Mouse (Mus musculus): ENCODE data around the gene Vmn1r178. TPM values are rescaled to one million over a fixed set of nuclear protein-coding genes. Genes with fewer than 3 reads are reported as not detected.
"Not testable (repeated sequence)": the region's sequence is repeated elsewhere in the genome, so short reads cannot be mapped to it uniquely, and the experiment has no call there.

Vmn1r178 gene
- total RNA-seq (2021): not detected
- long read RNA-seq: 0 reads

- DNase-seq (ENCODE audit: low spot score in 2 of 2): no peak
Observed at GRCm38 (mm10) chr7:23891709-23892108, at the start of gene Vmn1r178. Gene Vmn1r178, plus strand, starts transcription at chr7:23892009.

GRCm38 (mm10) chr7:23866349-23866748 lies 25.5 kb upstream of the Vmn1r178 start, which contains the start of gene Vmn1r177:
Gene Vmn1r177, minus strand, starts transcription at chr7:23866449.
- not testable (repeated sequence) for DNase-seq (ENCODE audit: low spot score in 2 of 2)

- DNase-seq (ENCODE audit: low spot score in 2 of 2): not testable (repeated sequence)
Observed at GRCm38 (mm10) chr7:23876918-23877317, 14.9 kb upstream of the Vmn1r178 start.

- no peak for DNase-seq (ENCODE audit: low spot score in 2 of 2)
Observed at GRCm38 (mm10) chr7:23926678-23927077, 34.9 kb downstream of the Vmn1r178 start, which contains the start of gene Vmn1r179. Gene Vmn1r179, plus strand, starts transcription at chr7:23926978.

Other genes with a start within 250 kb of the Vmn1r178 start
- not detected for gene Vmn1r172, start 233.7 kb upstream of the Vmn1r178 start, total RNA-seq (2021)
- gene Vmn1r173, start 191.3 kb upstream of the Vmn1r178 start, total RNA-seq (2021): not detected
- not detected for gene Vmn1r174, start 139.7 kb upstream of the Vmn1r178 start, total RNA-seq (2021)
- gene Vmn1r175, start 81.4 kb upstream of the Vmn1r178 start, total RNA-seq (2021): not detected
- gene Vmn1r176, start 54.6 kb upstream of the Vmn1r178 start, total RNA-seq (2021): not detected
- not detected for gene Vmn1r177, start 25.6 kb upstream of the Vmn1r178 start, total RNA-seq (2021)
- not detected for gene Vmn1r179, start 35.0 kb downstream of the Vmn1r178 start, total RNA-seq (2021)
- gene Vmn1r180, start 58.6 kb downstream of the Vmn1r178 start, total RNA-seq (2021): not detected
- gene Vmn1r181, start 82.6 kb downstream of the Vmn1r178 start, total RNA-seq (2021): not detected
- not detected for gene V1rd19, start 109.7 kb downstream of the Vmn1r178 start, total RNA-seq (2021)
- not detected for gene Vmn1r183, start 161.2 kb downstream of the Vmn1r178 start, total RNA-seq (2021)
- gene Zfp180, start 189.9 kb downstream of the Vmn1r178 start, total RNA-seq (2021): 10 to 100 TPM; 45.3 to 48.6 TPM
- 10 to 100 TPM; 10.6 to 11.2 TPM for gene Zfp112, start 220.3 kb downstream of the Vmn1r178 start, total RNA-seq (2021)
- 10 to 100 TPM; 19.4 to 22.5 TPM for gene Zfp235, start 242.2 kb downstream of the Vmn1r178 start, total RNA-seq (2021)

Measured in layer of hippocampus, adult 18-20 months (tissue).